Mouse (Mus musculus) heart, embryonic 12.5 days (tissue): ENCODE results near the gene Zbtb12. TPM values are rescaled to one million over a fixed set of nuclear protein-coding genes. Genes with fewer than 3 reads are reported as not detected.

Experiments
- ATAC-seq: fragments of 200-750 bp; cut with Nextera tagmentation; 2 replicates; pipeline ENCODE4 v1.8.0; 2017; ENCODE audit warnings: moderate TSS enrichment, moderate library complexity; ENCODE audit not compliant: insufficient number of reproducible peaks, low FRiP score
- H3K27ac ChIP-seq: fragments of 300-500 bp; sonication (generic); 2 replicates; pipeline ENCODE4 v1.5.1; 2016; ENCODE audit warnings: mild to moderate bottlenecking, moderate library complexity; ENCODE audit not compliant: poor library complexity, severe bottlenecking
- H3K27me3 ChIP-seq: fragments of 300-500 bp; sonication (generic); replicated peaks from 2 replicates; pipeline ENCODE4 v1.6.1; 2016; ENCODE audit warnings: mild to moderate bottlenecking, moderate library complexity
- H3K36me3 ChIP-seq: fragments of 300-500 bp; sonication (generic); 2 replicates; pipeline ENCODE4 v1.6.1; 2016; ENCODE audit warnings: mild to moderate bottlenecking, moderate library complexity
- H3K4me1 ChIP-seq: fragments of 300-500 bp; sonication (generic); replicated peaks from 2 replicates; pipeline ENCODE4 v1.6.1; 2016; ENCODE audit warnings: mild to moderate bottlenecking
- H3K4me2 ChIP-seq: fragments of 300-500 bp; sonication (generic); 2 replicates; pipeline ENCODE4 v1.6.1; 2016; ENCODE audit warnings: mild to moderate bottlenecking, moderate library complexity
- H3K4me3 ChIP-seq: fragments of 300-500 bp; sonication (generic); 2 replicates; pipeline ENCODE4 v1.5.1; 2016; ENCODE audit warnings: mild to moderate bottlenecking
- H3K9ac ChIP-seq: fragments of 300-500 bp; sonication (generic); 2 replicates; pipeline ENCODE4 v1.6.1; 2016; ENCODE audit warnings: mild to moderate bottlenecking, moderate library complexity
- H3K9me3 ChIP-seq: fragments of 300-500 bp; sonication (generic); replicated peaks from 2 replicates; pipeline ENCODE4 v1.6.1; 2016; ENCODE audit warnings: mild to moderate bottlenecking, moderate library complexity
- WGBS: fragments of 180-500 bp; shearing (Covaris S2); methylation state at CpG from one replicate; pipeline ENCODE4 v1.1.7; 2016; 5-methylcytosine and 5-hydroxymethylcytosine counted together
- polyA plus RNA-seq: library from polyadenylated mRNA; unstranded; fragments of >200 nt; fragmentation: Nextera tagmentation; extraction: Ambion mirVana; gene quantifications from 2 replicates; pipeline ENCODE4 v1.2.1, GENCODE M21; 2016

The Zbtb12 gene
- polyA plus RNA-seq, 1 experiment from 2014 or later = 2.8 TPM

- no peak overlapping the region for H3K4me2 ChIP-seq
- peaks cover 2% of the 10 kb centered on the region; the same call in 1 of the 2 replicates for H3K4me1 ChIP-seq
- H3K27me3 ChIP-seq = no peaks in the 10 kb centered on the region; the same call in 1 of the 2 replicates
- no peak overlapping the region for H3K27ac ChIP-seq
- WGBS = 90% methylated on average over 6 of the region's 6 CpGs
- no peak overlapping the region for H3K9ac ChIP-seq
- H3K36me3 ChIP-seq = no peaks in the 10 kb centered on the region
- no peaks in the 10 kb centered on the region for H3K9me3 ChIP-seq
- H3K4me3 ChIP-seq = no peak overlapping the region
- no peak for ATAC-seq
Measured at GRCm38 (mm10) chr17:34874321-34874720, 5.0 kb upstream of the Zbtb12 start.

- Histone ChIP-seq H3K9ac (no peak overlapping the region), H3K36me3 (no peaks in the 10 kb centered on the region), H3K27me3 (0 out of 2 replicates have a peak, but pooled peaks cover 8% of the 10 kb centered on the region), H3K4me3 (no peak overlapping the region), H3K4me2 (no peak overlapping the region), H3K4me1 (peaks cover 15% of the 10 kb centered on the region), H3K27ac (no peak overlapping the region), H3K9me3 (no peaks in the 10 kb centered on the region)
- no peak for ATAC-seq
Measured at GRCm38 (mm10) chr17:34881166-34881565, 1.9 kb downstream of the Zbtb12 start.

GRCm38 (mm10) chr17:34881683-34882310 is 2.5 kb downstream of the Zbtb12 start, which contains the start of gene Gm20547:
Gene Gm20547 (minus strand): TSS chr17:34882042.
- WGBS = 8% methylated on average over 15 of the region's 15 CpGs
- peak within 1 kb of the TSS; percentile 26; the same call in 1 of the 2 replicates for H3K9ac ChIP-seq

GRCm38 (mm10) chr17:34883332-34883731 is 4.0 kb downstream of the Zbtb12 start:
- no peak overlapping the region for H3K9ac ChIP-seq
- peaks cover 15% of the 10 kb centered on the region for H3K4me1 ChIP-seq
- no peaks in the 10 kb centered on the region for H3K9me3 ChIP-seq
- H3K27me3 ChIP-seq = 0 out of 2 replicates have a peak, but pooled peaks cover 8% of the 10 kb centered on the region
- no peak overlapping the region for H3K4me2 ChIP-seq
- H3K4me3 ChIP-seq = no peak overlapping the region
- no peak for ATAC-seq
- no peaks in the 10 kb centered on the region for H3K36me3 ChIP-seq
- H3K27ac ChIP-seq = no peak overlapping the region
- WGBS = 63% methylated on average over 3 of the region's 3 CpGs

More at GRCm38 (mm10) chr17:34881683-34882310, 2.5 kb downstream of the Zbtb12 start, which contains the start of gene Gm20547:
- peaks cover 15% of the 10 kb centered on the region for H3K4me1 ChIP-seq
- peak within 1 kb of the TSS; percentile 50 for H3K4me2 ChIP-seq
- no peaks in the 10 kb centered on the region for H3K36me3 ChIP-seq
- no peak for ATAC-seq
- no peak within 1 kb of the TSS for H3K4me3 ChIP-seq
- H3K27ac ChIP-seq = no peak within 1 kb of the TSS
- no peaks in the 10 kb centered on the region for H3K9me3 ChIP-seq
- 0 out of 2 replicates have a peak, but pooled peaks cover 8% of the 10 kb centered on the region for H3K27me3 ChIP-seq

DNA sequence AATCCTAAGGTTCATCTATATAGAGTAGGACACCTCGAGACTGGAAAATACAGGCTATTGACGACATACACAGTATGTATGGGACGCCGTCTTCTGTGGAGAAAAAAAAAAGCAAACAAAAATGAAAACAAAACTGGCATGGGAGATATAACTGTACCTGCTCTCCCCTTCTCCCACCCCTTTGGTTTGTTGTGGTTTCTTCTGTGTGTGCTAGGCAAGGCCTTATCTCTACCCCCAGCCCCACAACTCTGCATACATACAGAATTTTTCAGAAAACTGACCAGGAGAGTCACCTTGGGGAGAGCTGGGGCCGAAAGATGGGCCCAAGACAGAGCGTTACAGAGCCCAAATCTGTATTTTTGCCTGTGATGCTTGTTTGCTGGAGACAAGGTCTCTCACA is 5.4 kb downstream of the Zbtb12 start:
- Histone ChIP-seq H3K4me2 (no peak overlapping the region), H3K27me3 (0 out of 2 replicates have a peak, but pooled peaks cover 8% of the 10 kb centered on the region), H3K9me3 (no peaks in the 10 kb centered on the region), H3K36me3 (no peaks in the 10 kb centered on the region), H3K4me1 (peaks cover 11% of the 10 kb centered on the region), H3K9ac (no peak overlapping the region), H3K27ac (no peak overlapping the region), H3K4me3 (no peak overlapping the region)
- 84% methylated on average over 6 of the region's 6 CpGs for WGBS
- no peak for ATAC-seq

DNA sequence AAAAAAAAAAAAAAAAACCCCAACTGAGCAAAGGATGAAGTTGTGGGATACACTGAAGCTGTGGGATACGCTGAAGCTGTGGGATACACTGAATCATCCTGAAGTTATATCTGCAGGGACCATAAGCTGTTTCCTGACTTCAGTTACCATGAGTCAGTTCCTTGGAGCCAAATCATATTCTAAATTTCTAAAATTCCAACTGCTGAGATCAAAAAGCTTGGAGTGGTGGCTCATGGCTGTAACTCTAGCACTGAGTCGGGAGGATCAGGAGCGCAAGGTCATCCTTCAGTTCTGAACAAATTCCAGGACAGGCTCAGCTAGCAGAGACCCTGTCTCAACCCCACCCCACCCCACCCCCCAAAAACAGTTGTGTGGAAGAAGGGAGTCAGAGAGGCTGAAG is 6.3 kb downstream of the Zbtb12 start:
- H3K27me3 ChIP-seq = 0 out of 2 replicates have a peak, but pooled peaks cover 8% of the 10 kb centered on the region
- no peak for ATAC-seq
- 66% methylated on average over 3 of the region's 3 CpGs for WGBS

DNA sequence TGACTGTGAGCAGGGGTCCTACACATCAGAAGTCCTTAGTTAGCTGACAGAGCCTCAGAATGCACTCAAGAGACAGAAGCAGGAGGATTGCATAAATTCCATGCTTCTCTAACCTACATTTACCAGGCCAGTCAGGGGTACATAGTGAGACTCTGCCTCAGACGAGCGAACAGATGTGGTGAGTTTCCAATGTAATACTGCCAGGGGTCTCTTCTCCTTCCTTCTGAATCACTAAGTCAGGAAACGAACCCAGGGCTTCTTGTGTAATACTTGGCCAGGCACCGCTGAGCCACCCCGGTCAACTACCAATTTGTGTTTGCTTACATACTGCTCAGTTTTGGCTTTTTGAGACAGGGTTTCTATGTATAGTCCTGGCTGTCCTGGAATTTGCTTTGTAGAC is 8.7 kb downstream of the Zbtb12 start:
- H3K4me1 ChIP-seq = peaks cover 5% of the 10 kb centered on the region
- no peaks in the 10 kb centered on the region for H3K9me3 ChIP-seq
- 79% methylated on average over 5 of the region's 5 CpGs for WGBS
- ATAC-seq = no peak
- no peak overlapping the region for H3K9ac ChIP-seq
- H3K4me3 ChIP-seq = no peak overlapping the region
- H3K27me3 ChIP-seq = 0 out of 2 replicates have a peak, but pooled peaks cover 4% of the 10 kb centered on the region
- no peak overlapping the region for H3K4me2 ChIP-seq
- no peaks in the 10 kb centered on the region for H3K36me3 ChIP-seq
- H3K27ac ChIP-seq = no peak overlapping the region

More for the DNA sequence above, 6.3 kb downstream of the Zbtb12 start:
- Histone ChIP-seq H3K9ac (no peak overlapping the region), H3K4me2 (no peak overlapping the region), H3K4me3 (no peak overlapping the region), H3K36me3 (no peaks in the 10 kb centered on the region), H3K9me3 (no peaks in the 10 kb centered on the region), H3K27ac (no peak overlapping the region), H3K4me1 (peaks cover 11% of the 10 kb centered on the region)

- Histone ChIP-seq H3K4me1 (peaks cover 15% of the 10 kb centered on the region), H3K36me3 (no peaks in the 10 kb centered on the region), H3K27me3 (no peaks in the 10 kb centered on the region), H3K4me3 (no peak overlapping the region), H3K9ac (no peak overlapping the region), H3K4me2 (no peak overlapping the region), H3K27ac (no peak overlapping the region), H3K9me3 (no peaks in the 10 kb centered on the region)
- ATAC-seq = no peak
- WGBS = 82% methylated on average over 12 of the region's 12 CpGs
Measured at GRCm38 (mm10) chr17:34890074-34890743, 10.9 kb downstream of the Zbtb12 start.

DNA sequence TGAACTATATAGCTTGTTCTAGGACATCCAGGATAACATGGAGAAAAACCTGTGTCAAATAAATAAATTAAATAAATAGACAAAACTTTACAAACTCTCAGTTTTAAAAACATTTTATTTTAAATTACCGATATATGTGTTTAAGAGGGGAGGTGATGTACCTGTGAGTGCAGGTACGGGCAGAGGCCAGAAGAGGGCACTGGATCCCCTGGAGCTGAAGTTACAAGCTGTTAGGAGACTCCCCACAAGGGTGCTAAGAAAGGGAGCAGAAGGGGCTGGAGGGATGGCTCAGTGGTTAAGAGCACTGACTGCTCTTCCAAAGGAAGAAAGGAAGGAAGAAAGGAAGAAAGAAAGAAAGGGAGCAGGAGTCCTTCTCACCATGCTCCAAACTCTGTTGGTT is 12.1 kb downstream of the Zbtb12 start:
- Histone ChIP-seq H3K9ac (no peak overlapping the region), H3K4me3 (no peak overlapping the region), H3K27ac (no peak overlapping the region), H3K4me2 (no peak overlapping the region), H3K4me1 (peaks cover 21% of the 10 kb centered on the region), H3K27me3 (no peaks in the 10 kb centered on the region), H3K9me3 (no peaks in the 10 kb centered on the region), H3K36me3 (peaks cover 8% of the 10 kb centered on the region)
- no peak for ATAC-seq
- WGBS = 93% methylated on average over 2 of the region's 2 CpGs

DNA sequence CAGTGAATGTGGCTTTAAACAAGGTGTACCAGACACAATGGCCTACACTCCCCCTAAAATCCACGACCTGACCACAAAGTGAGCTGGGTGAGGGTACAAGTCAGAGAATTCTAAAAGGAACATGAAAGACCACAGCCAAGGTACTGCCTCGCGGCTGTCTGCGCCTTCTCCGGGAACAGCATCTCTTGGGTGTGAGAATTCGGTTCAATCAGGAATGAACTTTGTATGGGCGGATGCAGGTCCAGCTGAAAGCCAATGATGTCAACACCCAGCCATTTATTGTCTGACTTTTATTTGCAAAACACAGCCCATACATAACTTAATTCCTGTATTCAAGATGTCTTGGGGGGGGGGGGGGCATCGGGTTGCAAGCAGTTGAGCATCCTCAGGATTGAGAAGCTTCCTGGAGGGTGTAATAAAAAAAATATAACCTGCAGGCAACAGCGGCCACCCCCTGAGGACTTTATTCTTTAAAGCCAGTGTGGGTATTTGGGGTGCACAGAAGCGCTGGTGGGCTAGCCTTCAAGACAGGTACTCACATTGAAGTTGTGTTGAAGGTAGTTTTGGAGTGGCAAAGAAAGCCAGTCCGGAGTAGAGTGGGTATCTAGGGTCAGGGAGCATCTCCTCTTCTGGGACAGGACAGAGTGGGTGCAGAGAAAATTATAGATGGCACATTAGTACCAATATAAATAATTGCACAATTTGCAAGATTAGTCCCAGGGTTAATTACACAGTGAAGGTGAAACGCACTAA is 14.0 kb downstream of the Zbtb12 start:
- Histone ChIP-seq H3K36me3 (peaks cover 10% of the 10 kb centered on the region), H3K9me3 (no peaks in the 10 kb centered on the region), H3K27me3 (no peaks in the 10 kb centered on the region), H3K4me3 (peak overlapping the region; percentile 93; the same call in 1 of the 2 replicates), H3K4me1 (peaks cover 36% of the 10 kb centered on the region), H3K27ac (0 out of 2 replicates have a peak overlapping the region, but pooled peaks have one; percentile 56), H3K9ac (peak overlapping the region; percentile 64; the same call in 1 of the 2 replicates), H3K4me2 (peak overlapping the region; percentile 83)
- ATAC-seq = no peak
- 76% methylated on average over 12 of the region's 12 CpGs for WGBS
